Mouse (Mus musculus): ENCODE measurements around the gene 9130023H24Rik. TPM values are rescaled to one million over a fixed set of nuclear protein-coding genes. Genes with fewer than 3 reads are reported as not detected.

Gene 9130023H24Rik
- polyA plus RNA-seq, 1 experiment from 2014 or later = 2.2 TPM

DNA sequence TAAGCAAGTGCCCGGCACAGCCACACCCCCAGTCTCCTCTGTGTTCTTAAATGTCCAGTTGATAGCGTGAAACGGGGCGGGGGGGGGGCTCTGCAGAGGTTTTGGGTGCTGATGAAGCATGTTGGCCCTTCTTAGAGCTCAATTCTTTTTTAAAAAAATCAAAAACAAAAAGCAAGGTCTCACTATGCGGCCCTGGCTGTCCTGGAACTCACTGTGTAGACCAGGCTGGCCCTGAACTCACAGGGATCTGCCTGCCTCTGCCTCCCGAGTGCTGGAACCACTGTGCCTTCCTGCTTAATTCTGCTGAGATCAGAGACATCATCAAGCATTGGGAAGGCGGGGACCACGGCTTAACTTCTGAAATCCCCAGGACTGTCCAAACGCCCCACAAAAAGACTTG, 36.2 kb downstream of the 9130023H24Rik start:
- Histone ChIP-seq H3K27me3 (ENCODE audit: insufficient read depth, low read length) (no peaks in the 10 kb centered on the region), H3K9me3 (ENCODE audit: low read length) (no peaks in the 10 kb centered on the region), H3K4me3 (ENCODE audit: low read depth, low read length) (no peak overlapping the region), H3K9ac (replicated peaks) (no peak overlapping the region), H3K4me2 (ENCODE audit: low read depth, low read length) (no peak overlapping the region), H3K27ac (ENCODE audit: low read depth) (no peak overlapping the region), H3K4me1 (ENCODE audit: insufficient read depth) (no peaks in the 10 kb centered on the region), H3K36me3 (replicated peaks; ENCODE audit: insufficient read depth, low read length) (no peaks in the 10 kb centered on the region)
- ATAC-seq = no peak
- DNase-seq = no peak
- 74% methylated on average over 9 of the region's 9 CpGs for WGBS (ENCODE audit: insufficient replicate concordance)
- TF ChIP-seq CTCF (IDR thresholded peaks at IDR 0.05; ENCODE audit: low read depth) = no peak
- TF ChIP-seq EP300 (IDR thresholded peaks at IDR 0.05; ENCODE audit: low read depth) = no peak

Other genes starting within 250 kb of the 9130023H24Rik start
- 25.8 TPM in 2 replicates for gene Pycard, start 244.2 kb downstream of the 9130023H24Rik start, polyA plus RNA-seq (2015; fragmentation: Nextera tagmentation; extraction: Ambion mirVana)
- gene Trim72, start 234.1 kb downstream of the 9130023H24Rik start, polyA plus RNA-seq (2015; fragmentation: Nextera tagmentation; extraction: Ambion mirVana) = 0.12 TPM in 1 of 2 replicates, not detected in the other
- gene Itgam, start 175.4 kb downstream of the 9130023H24Rik start, polyA plus RNA-seq (2015; fragmentation: Nextera tagmentation; extraction: Ambion mirVana) = 5.1 and 6.1 TPM in 2 replicates
- gene Gm49368, start 175.3 kb downstream of the 9130023H24Rik start, polyA plus RNA-seq (2015; fragmentation: Nextera tagmentation; extraction: Ambion mirVana) = 0.51 TPM in 1 of 2 replicates, not detected in the other
- 0.26 and 0.34 TPM in 2 replicates for gene Itgax, start 108.5 kb downstream of the 9130023H24Rik start, polyA plus RNA-seq (2015; fragmentation: Nextera tagmentation; extraction: Ambion mirVana)
- 0.28 and 0.31 TPM in 2 replicates for gene Itgad, start 83.7 kb downstream of the 9130023H24Rik start, polyA plus RNA-seq (2015; fragmentation: Nextera tagmentation; extraction: Ambion mirVana)
- 1.1 and 15.6 TPM in 2 replicates for gene Cox6a2, start 31.6 kb downstream of the 9130023H24Rik start, polyA plus RNA-seq (2015; fragmentation: Nextera tagmentation; extraction: Ambion mirVana)
- 5.4 and 5.6 TPM in 2 replicates for gene Armc5, start 689 bp downstream of the 9130023H24Rik start, polyA plus RNA-seq (2015; fragmentation: Nextera tagmentation; extraction: Ambion mirVana)
- gene Tgfb1i1, start 8.8 kb upstream of the 9130023H24Rik start, polyA plus RNA-seq (2015; fragmentation: Nextera tagmentation; extraction: Ambion mirVana) = 10.1 and 10.4 TPM in 2 replicates
- 1.3 and 1.8 TPM in 2 replicates for gene Slc5a2, start 27.6 kb upstream of the 9130023H24Rik start, polyA plus RNA-seq (2015; fragmentation: Nextera tagmentation; extraction: Ambion mirVana)
- gene BC017158, start 60.1 kb upstream of the 9130023H24Rik start, polyA plus RNA-seq (2015; fragmentation: Nextera tagmentation; extraction: Ambion mirVana) = 9.4 and 9.6 TPM in 2 replicates
- 31.7 and 32.3 TPM in 2 replicates for gene Rgs10, start 180.7 kb upstream of the 9130023H24Rik start, polyA plus RNA-seq (2015; fragmentation: Nextera tagmentation; extraction: Ambion mirVana)
- 10.2 and 11.5 TPM in 2 replicates for gene Tial1, start 223.7 kb upstream of the 9130023H24Rik start, polyA plus RNA-seq (2015; fragmentation: Nextera tagmentation; extraction: Ambion mirVana)

Measured in liver, postnatal 0 days (tissue).